Mouse (Mus musculus): Measurements from ENCODE around the gene Gm21958. TPM values are rescaled to one million over a fixed set of nuclear protein-coding genes. Genes with fewer than 3 reads are reported as not detected.

Gene Gm21958
- polyA plus RNA-seq, 1 experiment from 2014 or later, result not detected

DNA sequence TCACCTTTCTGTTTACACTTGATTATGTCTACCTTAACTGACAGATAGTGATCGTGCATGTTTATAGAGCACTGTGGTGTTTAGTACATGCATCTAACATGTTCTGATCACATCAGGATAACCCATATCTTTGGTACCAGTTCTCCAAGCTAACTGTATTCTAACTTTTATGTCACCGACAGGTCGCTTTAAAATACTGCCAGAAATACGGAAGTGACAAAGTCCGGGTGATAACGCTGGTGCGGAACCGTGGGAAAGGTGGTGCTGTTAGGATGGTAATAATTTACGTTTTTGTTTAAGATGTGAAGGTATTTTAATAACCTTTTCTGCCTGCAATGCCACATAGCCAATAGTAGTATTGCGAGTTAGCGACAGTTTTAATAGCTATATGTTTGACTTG is 27.8 kb upstream of the Gm21958 start:
- DNase-seq (ENCODE audit: low spot score), result no peak
- H3K9ac ChIP-seq, result no peak overlapping the region
- no peaks in the 10 kb centered on the region for H3K4me1 ChIP-seq (replicated peaks; ENCODE audit: control insufficient read depth, insufficient read depth, low read length)
- H3K9me3 ChIP-seq (ENCODE audit: control insufficient read depth, low read length), result no peaks in the 10 kb centered on the region
- no peak overlapping the region for H3K27ac ChIP-seq
- H3K27me3 ChIP-seq (ENCODE audit: control insufficient read depth, insufficient read depth, low read length), result no peaks in the 10 kb centered on the region
- no peak for ATAC-seq (ENCODE audit: low FRiP score)
- WGBS, result 97% methylated on average over 11 of the region's 11 CpGs
- H3K4me2 ChIP-seq (replicated peaks), result no peak overlapping the region
- no peak overlapping the region for H3K4me3 ChIP-seq (replicated peaks; ENCODE audit: low read length)
- peaks cover 80% of the 10 kb centered on the region for H3K36me3 ChIP-seq (replicated peaks; ENCODE audit: control insufficient read depth, insufficient read depth)

- Histone ChIP-seq H3K9me3 (ENCODE audit: control insufficient read depth, low read length) (no peaks in the 10 kb centered on the region), H3K27ac (no peak overlapping the region), H3K4me3 (replicated peaks; ENCODE audit: low read length) (no peak overlapping the region), H3K36me3 (replicated peaks; ENCODE audit: control insufficient read depth, insufficient read depth) (peaks cover 35% of the 10 kb centered on the region), H3K9ac (no peak overlapping the region), H3K4me1 (replicated peaks; ENCODE audit: control insufficient read depth, insufficient read depth, low read length) (peaks cover 5% of the 10 kb centered on the region; the same call in 1 of the 2 replicates), H3K27me3 (ENCODE audit: control insufficient read depth, insufficient read depth, low read length) (no peaks in the 10 kb centered on the region), H3K4me2 (replicated peaks) (no peak overlapping the region)
- ATAC-seq (ENCODE audit: low FRiP score) (no peak), DNase-seq (ENCODE audit: low spot score) (no peak)
- 98% methylated on average over 8 of the region's 8 CpGs for WGBS
Observed at GRCm38 (mm10) chr3:54737317-54737716, 23.2 kb upstream of the Gm21958 start.

- no peak for ATAC-seq (ENCODE audit: low FRiP score)
- Histone ChIP-seq H3K27me3 (ENCODE audit: control insufficient read depth, insufficient read depth, low read length) (no peaks in the 10 kb centered on the region), H3K9me3 (ENCODE audit: control insufficient read depth, low read length) (no peaks in the 10 kb centered on the region), H3K4me2 (replicated peaks) (peak overlapping the region; percentile 68), H3K4me3 (replicated peaks; ENCODE audit: low read length) (peak overlapping the region; percentile 86), H3K4me1 (replicated peaks; ENCODE audit: control insufficient read depth, insufficient read depth, low read length) (peaks cover 5% of the 10 kb centered on the region; the same call in 1 of the 2 replicates), H3K9ac (peak overlapping the region; percentile 98), H3K36me3 (replicated peaks; ENCODE audit: control insufficient read depth, insufficient read depth) (peaks cover 35% of the 10 kb centered on the region), H3K27ac (peak overlapping the region; percentile 98)
- WGBS, result 59% methylated on average over 18 of the region's 18 CpGs
- no peak for DNase-seq (ENCODE audit: low spot score)
Observed at GRCm38 (mm10) chr3:54736101-54736927, 22.2 kb upstream of the Gm21958 start.

DNA sequence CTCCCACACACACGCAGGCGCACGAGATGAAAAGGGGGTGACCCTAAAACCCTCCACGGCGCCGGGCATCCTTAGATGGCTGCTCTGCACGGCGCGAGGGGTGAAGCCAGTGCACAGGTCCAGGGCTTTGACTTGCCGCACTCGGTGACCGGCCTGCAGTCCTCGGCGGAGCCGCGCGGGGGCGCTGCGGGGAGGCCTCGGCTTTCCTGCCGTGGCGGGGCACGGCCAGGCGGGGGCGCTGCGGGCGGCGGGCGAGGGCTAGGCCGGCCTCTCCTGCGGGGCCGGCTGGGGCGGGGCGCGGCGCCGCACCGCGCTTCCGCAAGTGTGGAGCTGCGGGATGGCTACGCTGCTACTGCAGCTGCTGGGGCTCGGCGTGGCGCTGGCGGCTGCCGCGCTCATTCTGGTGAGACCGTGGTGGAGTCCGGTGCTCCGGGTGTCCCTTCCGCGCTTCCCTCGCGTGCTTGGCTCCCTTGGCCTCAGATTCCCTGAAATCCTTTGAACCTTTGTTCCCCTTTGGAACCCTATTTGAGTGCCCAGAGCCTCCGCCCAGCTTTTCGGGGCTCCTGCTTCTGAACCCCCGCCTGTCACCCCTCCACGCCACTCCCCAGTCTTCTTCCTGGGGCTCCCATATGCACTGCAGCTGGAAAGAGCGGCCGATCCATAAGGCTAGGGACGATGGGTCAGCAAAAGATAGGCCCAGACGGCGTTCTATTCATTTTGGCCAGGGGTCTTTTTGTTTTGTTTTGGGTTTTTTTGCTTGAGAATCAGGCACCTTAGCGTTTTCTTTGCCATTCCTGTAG is 21.3 kb upstream of the Gm21958 start, which contains the start of the genes Exosc8 and Alg5:
TSS of gene Exosc8 (minus strand) at position 147 of the 800 bp plus-strand sequence.
TSS of gene Alg5 (plus strand) at position 293 of the 800 bp plus-strand sequence.
- Histone ChIP-seq H3K9me3 (ENCODE audit: control insufficient read depth, low read length) (no peaks in the 10 kb centered on the region), H3K4me3 (replicated peaks; ENCODE audit: low read length) (peak within 1 kb of the TSS; percentile 86), H3K36me3 (replicated peaks; ENCODE audit: control insufficient read depth, insufficient read depth) (peaks cover 37% of the 10 kb centered on the region), H3K27me3 (ENCODE audit: control insufficient read depth, insufficient read depth, low read length) (no peaks in the 10 kb centered on the region), H3K4me2 (replicated peaks) (peak within 1 kb of the TSS; percentile 68), H3K9ac (peak within 1 kb of the TSS; percentile 98), H3K4me1 (replicated peaks; ENCODE audit: control insufficient read depth, insufficient read depth, low read length) (peaks cover 5% of the 10 kb centered on the region; the same call in 1 of the 2 replicates), H3K27ac (peak within 1 kb of the TSS; percentile 98)
- DNase-seq (ENCODE audit: low spot score) (peak; percentile 87), ATAC-seq (ENCODE audit: low FRiP score) (peak; percentile 95)
- 0% methylated on average over 61 of the region's 65 CpGs for WGBS

DNA sequence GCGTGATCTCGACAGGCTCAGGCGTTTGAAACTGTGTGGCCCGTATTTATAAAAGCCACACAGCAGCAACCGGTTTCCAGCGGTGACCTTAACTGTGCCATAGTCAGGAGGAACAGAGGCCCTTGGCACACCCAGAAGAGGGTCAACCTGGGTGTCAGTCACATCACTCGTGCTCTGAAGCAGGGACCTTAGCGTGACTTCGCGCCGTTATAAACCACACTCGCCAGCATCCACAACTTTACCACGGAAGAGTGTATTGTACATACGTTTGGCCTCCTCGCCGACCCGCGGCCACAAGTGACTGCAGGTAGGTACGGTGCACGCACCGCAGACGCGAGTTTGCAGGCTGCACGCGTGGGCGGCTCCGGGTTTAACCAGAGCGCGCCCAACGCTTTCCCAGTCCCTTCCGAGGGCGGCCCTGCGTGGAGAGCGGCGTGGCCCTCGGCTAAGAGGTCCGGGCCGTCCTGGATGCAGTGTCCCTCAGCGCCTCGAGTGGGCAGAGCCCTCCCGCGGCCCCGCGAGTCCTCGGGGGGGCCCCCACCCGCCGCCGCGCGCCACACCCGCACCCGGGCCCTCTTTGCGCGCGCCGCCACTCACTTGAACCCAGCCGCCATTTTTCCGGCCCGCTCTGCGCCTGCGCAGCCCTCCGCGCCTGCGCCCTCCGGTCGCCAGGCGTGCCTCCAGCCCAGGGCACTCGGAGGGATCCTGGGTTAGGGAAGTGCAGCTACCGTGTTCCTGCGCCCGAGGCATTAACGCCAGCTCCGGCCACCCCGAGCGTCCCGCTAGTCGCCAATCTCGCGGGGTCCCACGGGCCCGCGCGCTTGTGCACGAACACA is 20.5 kb upstream of the Gm21958 start:
- Histone ChIP-seq H3K36me3 (replicated peaks; ENCODE audit: control insufficient read depth, insufficient read depth) (peaks cover 40% of the 10 kb centered on the region), H3K4me3 (replicated peaks; ENCODE audit: low read length) (peak overlapping the region; percentile 86), H3K9ac (peak overlapping the region; percentile 98), H3K27ac (peak overlapping the region; percentile 98), H3K4me2 (replicated peaks) (peak overlapping the region; percentile 68), H3K4me1 (replicated peaks; ENCODE audit: control insufficient read depth, insufficient read depth, low read length) (peaks cover 5% of the 10 kb centered on the region; the same call in 1 of the 2 replicates), H3K9me3 (ENCODE audit: control insufficient read depth, low read length) (no peaks in the 10 kb centered on the region), H3K27me3 (ENCODE audit: control insufficient read depth, insufficient read depth, low read length) (no peaks in the 10 kb centered on the region)
- under 1% methylated on average over 84 of the region's 84 CpGs for WGBS
- peak; percentile 94 for ATAC-seq (ENCODE audit: low FRiP score)
- DNase-seq (ENCODE audit: low spot score), result peak; percentile 94

DNA sequence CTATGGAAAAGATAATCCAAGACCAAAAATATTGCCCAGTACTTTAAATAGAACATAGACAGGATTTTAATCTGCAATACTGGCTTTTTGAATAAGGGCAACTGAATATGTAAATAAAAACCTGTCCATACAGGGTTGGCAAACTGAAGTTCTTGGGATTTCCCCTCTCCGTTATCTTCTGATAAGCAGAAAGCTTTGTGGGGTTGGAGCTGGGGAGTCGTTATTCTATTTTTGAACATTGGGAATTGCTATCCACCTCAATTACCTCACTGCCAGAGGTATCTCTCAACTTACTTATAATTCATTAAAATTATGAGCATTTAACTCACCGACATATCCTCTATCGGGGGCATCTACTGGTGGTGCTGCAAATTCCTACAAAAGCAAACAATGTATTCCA is 18.2 kb upstream of the Gm21958 start:
- Histone ChIP-seq H3K9ac (no peak overlapping the region), H3K9me3 (ENCODE audit: control insufficient read depth, low read length) (no peaks in the 10 kb centered on the region), H3K4me1 (replicated peaks; ENCODE audit: control insufficient read depth, insufficient read depth, low read length) (peaks cover 5% of the 10 kb centered on the region; the same call in 1 of the 2 replicates), H3K27me3 (ENCODE audit: control insufficient read depth, insufficient read depth, low read length) (no peaks in the 10 kb centered on the region), H3K27ac (no peak overlapping the region), H3K36me3 (replicated peaks; ENCODE audit: control insufficient read depth, insufficient read depth) (peaks cover 51% of the 10 kb centered on the region), H3K4me3 (replicated peaks; ENCODE audit: low read length) (no peak overlapping the region), H3K4me2 (replicated peaks) (no peak overlapping the region)
- ATAC-seq (ENCODE audit: low FRiP score) (no peak), DNase-seq (ENCODE audit: low spot score) (no peak)
- WGBS, result 92% methylated on average over 4 of the region's 4 CpGs

- Histone ChIP-seq H3K27me3 (ENCODE audit: control insufficient read depth, insufficient read depth, low read length) (no peaks in the 10 kb centered on the region), H3K4me3 (replicated peaks; ENCODE audit: low read length) (no peak overlapping the region), H3K4me1 (replicated peaks; ENCODE audit: control insufficient read depth, insufficient read depth, low read length) (peaks cover 5% of the 10 kb centered on the region; the same call in 1 of the 2 replicates), H3K27ac (no peak overlapping the region), H3K9me3 (ENCODE audit: control insufficient read depth, low read length) (no peaks in the 10 kb centered on the region), H3K4me2 (replicated peaks) (no peak overlapping the region), H3K9ac (no peak overlapping the region), H3K36me3 (replicated peaks; ENCODE audit: control insufficient read depth, insufficient read depth) (peaks cover 58% of the 10 kb centered on the region)
- 92% methylated on average over 8 of the region's 8 CpGs for WGBS
- ATAC-seq (ENCODE audit: low FRiP score) (no peak), DNase-seq (ENCODE audit: low spot score) (no peak)
Observed at GRCm38 (mm10) chr3:54731626-54732150, 17.5 kb upstream of the Gm21958 start.

DNA sequence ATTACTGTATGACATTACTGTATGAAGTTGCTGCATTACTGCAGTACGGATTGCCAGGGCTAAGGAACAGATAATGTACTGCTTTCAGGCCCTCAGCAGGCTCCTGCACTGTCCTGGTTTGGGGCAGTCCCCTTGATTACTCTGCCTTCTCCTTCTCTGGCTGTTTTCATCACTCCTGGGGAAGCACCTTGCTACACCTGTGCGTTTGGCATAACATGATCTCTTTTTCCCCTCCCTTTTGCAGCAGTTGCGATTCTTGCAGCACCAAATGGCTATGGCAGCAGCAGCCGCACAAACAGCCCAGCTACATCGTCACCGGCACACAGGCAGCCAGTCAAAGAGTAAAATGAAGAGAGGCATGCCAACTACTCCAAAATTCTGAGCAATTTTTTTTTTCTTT is 13.9 kb upstream of the Gm21958 start:
- no peak for DNase-seq (ENCODE audit: low spot score)
- WGBS, result 94% methylated on average over 6 of the region's 6 CpGs
- Histone ChIP-seq H3K36me3 (replicated peaks; ENCODE audit: control insufficient read depth, insufficient read depth) (peaks cover 82% of the 10 kb centered on the region), H3K4me1 (replicated peaks; ENCODE audit: control insufficient read depth, insufficient read depth, low read length) (no peaks in the 10 kb centered on the region), H3K9ac (no peak overlapping the region), H3K27me3 (ENCODE audit: control insufficient read depth, insufficient read depth, low read length) (no peaks in the 10 kb centered on the region), H3K9me3 (ENCODE audit: control insufficient read depth, low read length) (no peaks in the 10 kb centered on the region), H3K27ac (no peak overlapping the region), H3K4me3 (replicated peaks; ENCODE audit: low read length) (no peak overlapping the region), H3K4me2 (replicated peaks) (no peak overlapping the region)
- ATAC-seq (ENCODE audit: low FRiP score), result no peak
